Mouse (Mus musculus): Measurements from ENCODE around the gene Ireb2. TPM values are rescaled to one million over a fixed set of nuclear protein-coding genes. Genes with fewer than 3 reads are reported as not detected.
"Not testable (repeated sequence)": the region's sequence is repeated elsewhere in the genome, so short reads cannot be mapped to it uniquely, and the experiment has no call there.

Ireb2 gene
- polyA plus RNA-seq, 1 experiment from 2014 or later: 28.1 TPM

DNA sequence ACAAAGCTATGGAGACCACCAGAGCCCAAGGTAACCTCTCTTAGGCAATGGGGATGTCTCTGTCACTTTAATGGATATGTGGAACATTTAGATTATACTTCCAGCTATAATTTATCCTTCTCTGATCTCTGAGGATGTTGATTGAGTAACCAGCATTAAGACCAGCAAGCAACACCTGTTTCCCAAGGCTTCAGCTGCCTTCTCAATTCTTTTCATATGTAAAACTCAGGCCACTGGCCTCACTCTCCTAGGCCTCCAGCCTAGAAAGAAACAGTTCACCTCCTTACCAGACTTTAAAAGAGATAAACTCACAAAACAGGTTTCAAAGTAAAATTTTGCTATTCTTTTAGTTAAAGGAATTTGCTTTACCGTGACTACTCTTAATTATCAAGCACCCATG is 23.4 kb upstream of the Ireb2 start:
- H3K9ac ChIP-seq (ENCODE audit: low read depth, low read length): no peak overlapping the region
- H3K4me3 ChIP-seq (ENCODE audit: low read length): no peak overlapping the region
- no peaks in the 10 kb centered on the region for H3K9me3 ChIP-seq (ENCODE audit: control insufficient read depth, low read length)
- no peaks in the 10 kb centered on the region for H3K36me3 ChIP-seq (ENCODE audit: control insufficient read depth, insufficient read depth, low read length)
- H3K27ac ChIP-seq (ENCODE audit: low read depth, low read length): no peak overlapping the region
- WGBS: 88% methylated on average over 1 of the region's 1 CpGs
- H3K4me2 ChIP-seq (ENCODE audit: low read length): no peak overlapping the region
- no peak for ATAC-seq
- H3K27me3 ChIP-seq (replicated peaks; ENCODE audit: control insufficient read depth, insufficient read depth, low read length): no peaks in the 10 kb centered on the region
- no peaks in the 10 kb centered on the region for H3K4me1 ChIP-seq (ENCODE audit: control insufficient read depth, insufficient read depth, low read depth, low read length)

DNA sequence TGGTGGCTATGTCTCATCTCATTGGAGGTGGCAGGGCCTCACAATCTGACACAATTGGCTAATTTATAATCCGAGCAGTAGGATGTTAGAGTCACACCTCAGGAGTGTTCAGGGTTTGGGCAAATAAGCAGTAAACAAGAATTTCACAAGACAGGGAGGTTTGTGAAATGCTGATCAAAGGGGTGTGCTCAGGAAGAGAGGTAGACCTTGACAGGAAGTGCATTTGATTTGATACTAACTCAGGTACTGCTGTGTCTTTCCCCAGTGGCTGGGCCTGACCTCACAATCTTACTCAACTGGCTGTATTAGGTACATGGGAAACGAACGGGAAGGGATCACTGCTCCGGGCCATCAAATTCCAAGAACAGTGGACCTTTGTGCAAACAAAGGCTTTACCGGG is 21.3 kb upstream of the Ireb2 start:
- Histone ChIP-seq H3K4me3 (ENCODE audit: low read length) (no peak overlapping the region), H3K4me2 (ENCODE audit: low read length) (no peak overlapping the region), H3K9me3 (ENCODE audit: control insufficient read depth, low read length) (no peaks in the 10 kb centered on the region), H3K36me3 (ENCODE audit: control insufficient read depth, insufficient read depth, low read length) (no peaks in the 10 kb centered on the region), H3K27ac (ENCODE audit: low read depth, low read length) (no peak overlapping the region), H3K27me3 (replicated peaks; ENCODE audit: control insufficient read depth, insufficient read depth, low read length) (no peaks in the 10 kb centered on the region), H3K9ac (ENCODE audit: low read depth, low read length) (no peak overlapping the region), H3K4me1 (ENCODE audit: control insufficient read depth, insufficient read depth, low read depth, low read length) (no peaks in the 10 kb centered on the region)
- ATAC-seq: no peak
- WGBS: 90% methylated on average over 5 of the region's 5 CpGs

DNA sequence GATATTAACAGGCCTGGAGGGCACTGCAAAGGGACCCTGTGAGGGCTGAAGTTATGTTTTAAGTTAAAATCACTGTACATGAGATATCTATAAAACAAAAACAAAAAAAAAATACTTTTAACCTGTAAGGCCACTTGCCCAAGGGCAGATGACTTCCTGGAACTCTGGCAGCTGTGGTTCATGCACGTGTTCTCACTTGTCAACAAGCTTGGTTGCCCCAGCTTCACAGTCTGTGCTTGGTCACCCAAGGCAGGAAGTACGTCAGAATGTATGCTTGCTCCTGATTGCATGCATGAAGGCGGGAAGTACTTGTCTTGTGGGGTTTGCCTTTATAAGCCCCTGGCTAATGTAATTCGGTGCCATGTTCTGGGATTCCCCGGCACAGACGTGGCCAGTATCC is 19.7 kb upstream of the Ireb2 start:
- no peak for ATAC-seq
- WGBS: 79% methylated on average over 6 of the region's 6 CpGs
- no peaks in the 10 kb centered on the region for H3K9me3 ChIP-seq (ENCODE audit: control insufficient read depth, low read length)
- H3K27me3 ChIP-seq (replicated peaks; ENCODE audit: control insufficient read depth, insufficient read depth, low read length): no peaks in the 10 kb centered on the region
- H3K4me2 ChIP-seq (ENCODE audit: low read length): no peak overlapping the region
- no peak overlapping the region for H3K27ac ChIP-seq (ENCODE audit: low read depth, low read length)
- H3K9ac ChIP-seq (ENCODE audit: low read depth, low read length): no peak overlapping the region
- H3K36me3 ChIP-seq (ENCODE audit: control insufficient read depth, insufficient read depth, low read length): no peaks in the 10 kb centered on the region
- H3K4me3 ChIP-seq (ENCODE audit: low read length): no peak overlapping the region
- no peaks in the 10 kb centered on the region for H3K4me1 ChIP-seq (ENCODE audit: control insufficient read depth, insufficient read depth, low read depth, low read length)

DNA sequence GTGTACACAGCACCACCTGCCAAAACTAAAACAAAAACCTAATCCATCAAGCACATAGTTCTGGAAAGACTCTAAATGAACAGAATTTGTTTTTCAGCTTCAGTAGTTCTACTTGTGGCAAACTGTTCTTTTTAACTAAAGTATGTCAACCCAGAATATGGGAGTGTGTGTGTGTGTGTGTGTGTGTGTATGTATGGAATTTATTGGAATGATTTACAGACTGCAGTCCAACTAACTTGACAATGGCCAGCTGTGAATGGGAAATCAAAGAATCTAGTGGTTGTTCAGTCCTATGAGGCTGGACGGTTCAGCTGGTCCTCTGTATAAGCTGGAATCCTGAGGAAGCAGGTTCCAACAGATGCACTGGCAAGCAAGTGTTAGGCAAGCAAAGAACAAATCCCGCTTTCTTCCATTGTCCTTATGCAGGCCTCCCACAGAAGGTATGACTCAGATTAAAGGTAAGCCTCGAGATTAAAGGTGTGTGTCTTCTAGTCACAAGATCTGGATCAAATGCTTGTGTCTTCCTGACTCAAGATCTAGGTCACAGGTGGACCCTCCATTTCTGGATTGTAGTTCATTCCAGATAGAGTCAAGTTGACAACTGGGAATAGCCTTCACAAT is 18.9 kb upstream of the Ireb2 start:
- no peak for ATAC-seq
- Histone ChIP-seq H3K36me3 (ENCODE audit: control insufficient read depth, insufficient read depth, low read length) (no peaks in the 10 kb centered on the region), H3K27me3 (replicated peaks; ENCODE audit: control insufficient read depth, insufficient read depth, low read length) (no peaks in the 10 kb centered on the region), H3K27ac (ENCODE audit: low read depth, low read length) (no peak overlapping the region), H3K9me3 (ENCODE audit: control insufficient read depth, low read length) (no peaks in the 10 kb centered on the region), H3K4me3 (ENCODE audit: low read length) (no peak overlapping the region), H3K4me1 (ENCODE audit: control insufficient read depth, insufficient read depth, low read depth, low read length) (no peaks in the 10 kb centered on the region), H3K4me2 (ENCODE audit: low read length) (no peak overlapping the region), H3K9ac (ENCODE audit: low read depth, low read length) (no peak overlapping the region)
- WGBS: 75% methylated on average over 3 of the region's 3 CpGs

DNA sequence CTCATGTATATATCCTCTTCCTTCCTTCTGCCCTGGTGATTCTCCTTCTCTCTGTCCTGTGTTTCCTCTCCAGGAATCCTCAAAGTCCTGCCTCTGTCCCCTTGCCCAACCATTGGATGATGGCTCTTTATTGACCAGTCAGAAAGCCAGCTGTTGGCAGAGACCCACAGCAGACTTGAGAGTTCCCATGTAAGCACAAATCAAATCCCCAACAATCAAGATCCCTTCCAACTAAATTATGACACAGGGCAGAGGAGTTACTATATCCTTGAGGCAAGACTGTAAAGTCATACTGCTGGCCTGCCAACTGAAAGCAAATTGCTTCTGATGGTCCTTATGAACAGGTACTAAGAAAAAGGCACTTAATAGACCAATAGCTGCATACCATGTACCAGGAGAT is 15.4 kb upstream of the Ireb2 start:
- Histone ChIP-seq H3K27ac (ENCODE audit: low read depth, low read length) (no peak overlapping the region), H3K4me3 (ENCODE audit: low read length) (no peak overlapping the region), H3K27me3 (replicated peaks; ENCODE audit: control insufficient read depth, insufficient read depth, low read length) (no peaks in the 10 kb centered on the region), H3K36me3 (ENCODE audit: control insufficient read depth, insufficient read depth, low read length) (no peaks in the 10 kb centered on the region), H3K9ac (ENCODE audit: low read depth, low read length) (no peak overlapping the region), H3K4me1 (ENCODE audit: control insufficient read depth, insufficient read depth, low read depth, low read length) (no peaks in the 10 kb centered on the region), H3K9me3 (ENCODE audit: control insufficient read depth, low read length) (no peaks in the 10 kb centered on the region), H3K4me2 (ENCODE audit: low read length) (no peak overlapping the region)
- no peak for ATAC-seq

DNA sequence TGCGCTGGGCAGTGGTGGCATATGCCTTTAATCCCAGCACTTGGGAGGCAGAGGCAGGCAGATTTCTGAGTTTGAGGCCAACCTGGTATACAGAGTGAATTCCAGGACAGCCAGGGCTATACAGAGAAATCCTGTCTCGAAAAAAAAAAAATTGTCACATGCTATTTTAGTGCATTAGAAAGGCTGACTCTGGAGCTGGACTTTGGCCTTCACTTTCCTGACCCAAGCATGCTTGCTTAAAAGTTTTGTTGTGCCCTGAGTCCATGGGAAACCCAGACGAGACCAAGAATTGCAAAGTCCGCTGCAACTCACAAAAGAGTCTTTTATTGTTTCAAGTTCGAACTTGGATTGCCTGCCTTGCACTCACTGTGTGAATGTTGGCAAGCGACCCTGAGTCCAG is 10.6 kb upstream of the Ireb2 start:
- not testable (repeated sequence) for H3K27me3 ChIP-seq (replicated peaks; ENCODE audit: control insufficient read depth, insufficient read depth, low read length); H3K9me3 ChIP-seq (ENCODE audit: control insufficient read depth, low read length); H3K4me1 ChIP-seq (ENCODE audit: control insufficient read depth, insufficient read depth, low read depth, low read length); H3K36me3 ChIP-seq (ENCODE audit: control insufficient read depth, insufficient read depth, low read length); ATAC-seq; H3K4me3 ChIP-seq (ENCODE audit: low read length); H3K9ac ChIP-seq (ENCODE audit: low read depth, low read length); H3K27ac ChIP-seq (ENCODE audit: low read depth, low read length); H3K4me2 ChIP-seq (ENCODE audit: low read length)
- WGBS: 68% methylated on average over 6 of the region's 6 CpGs

DNA sequence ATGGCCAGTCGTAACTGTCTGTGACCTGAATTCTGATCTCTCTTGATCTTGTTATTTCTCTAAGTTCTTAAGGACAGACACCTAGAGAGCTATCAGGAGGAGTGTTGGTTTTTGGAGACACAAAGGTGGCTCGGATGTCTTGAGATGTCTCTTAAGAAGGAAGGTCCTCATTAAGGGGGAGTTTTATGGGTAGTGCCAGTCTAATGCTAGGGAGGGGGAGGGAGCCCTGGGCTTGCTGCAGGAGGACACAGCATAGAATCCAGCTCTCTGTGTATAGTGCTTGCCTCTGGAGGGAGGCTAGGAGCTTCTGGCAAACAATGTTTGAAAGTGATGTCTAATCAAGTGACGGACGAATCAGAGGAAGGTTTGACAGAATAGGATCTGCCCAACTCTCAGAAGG is 10.0 kb upstream of the Ireb2 start:
- H3K27ac ChIP-seq (ENCODE audit: low read depth, low read length): no peak overlapping the region
- H3K36me3 ChIP-seq (ENCODE audit: control insufficient read depth, insufficient read depth, low read length): no peaks in the 10 kb centered on the region
- no peak overlapping the region for H3K4me2 ChIP-seq (ENCODE audit: low read length)
- no peaks in the 10 kb centered on the region for H3K9me3 ChIP-seq (ENCODE audit: control insufficient read depth, low read length)
- no peak overlapping the region for H3K9ac ChIP-seq (ENCODE audit: low read depth, low read length)
- no peak for ATAC-seq
- 68% methylated on average over 4 of the region's 4 CpGs for WGBS
- H3K27me3 ChIP-seq (replicated peaks; ENCODE audit: control insufficient read depth, insufficient read depth, low read length): no peaks in the 10 kb centered on the region
- H3K4me3 ChIP-seq (ENCODE audit: low read length): no peak overlapping the region
- H3K4me1 ChIP-seq (ENCODE audit: control insufficient read depth, insufficient read depth, low read depth, low read length): no peaks in the 10 kb centered on the region

DNA sequence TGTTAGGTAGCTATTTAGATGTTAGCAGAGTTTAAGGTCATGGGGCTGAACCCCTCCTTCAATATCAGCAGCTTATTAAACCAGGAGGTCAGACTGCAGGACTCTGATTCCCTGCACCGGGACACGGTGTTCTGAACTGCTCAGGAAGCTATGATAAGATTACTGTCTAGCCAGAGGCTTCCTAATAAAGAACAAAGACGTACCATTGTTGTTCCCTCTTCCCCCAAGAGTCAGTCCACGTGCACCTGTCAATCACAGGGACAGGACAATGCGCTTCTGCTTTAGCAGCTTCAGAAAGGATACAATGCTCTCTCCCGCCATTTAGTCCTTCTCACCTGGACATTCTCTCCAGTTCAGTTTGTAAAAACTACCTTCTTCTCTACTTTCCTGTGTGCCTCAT is 8.0 kb upstream of the Ireb2 start:
- WGBS: 24% methylated on average over 6 of the region's 6 CpGs
- no peak overlapping the region for H3K9ac ChIP-seq (ENCODE audit: low read depth, low read length)
- no peak for ATAC-seq

DNA sequence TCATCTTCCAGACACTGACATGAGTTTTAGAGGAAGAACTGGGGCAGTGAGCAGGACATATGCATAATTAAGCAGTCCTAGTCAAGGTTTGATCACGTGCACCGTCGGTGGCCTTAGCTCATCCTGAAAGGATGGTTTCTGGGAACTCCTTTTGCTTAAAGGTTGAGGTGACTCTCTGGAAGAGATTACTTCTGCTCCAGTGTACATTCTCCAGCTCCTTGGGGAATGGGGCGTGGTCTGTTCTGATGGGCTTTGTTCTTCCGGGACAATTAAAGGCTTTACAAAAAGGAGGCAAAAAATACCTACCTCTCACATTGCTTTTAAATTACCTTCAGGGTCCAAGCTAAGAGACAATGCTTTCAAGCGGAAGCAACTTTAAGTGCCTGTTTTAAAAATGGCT is 7.5 kb upstream of the Ireb2 start:
- H3K27me3 ChIP-seq (replicated peaks; ENCODE audit: control insufficient read depth, insufficient read depth, low read length): no peaks in the 10 kb centered on the region
- no peak overlapping the region for H3K4me3 ChIP-seq (ENCODE audit: low read length)
- no peaks in the 10 kb centered on the region for H3K4me1 ChIP-seq (ENCODE audit: control insufficient read depth, insufficient read depth, low read depth, low read length)
- no peak overlapping the region for H3K9ac ChIP-seq (ENCODE audit: low read depth, low read length)
- 73% methylated on average over 6 of the region's 6 CpGs for WGBS
- H3K9me3 ChIP-seq (ENCODE audit: control insufficient read depth, low read length): no peaks in the 10 kb centered on the region
- no peak overlapping the region for H3K4me2 ChIP-seq (ENCODE audit: low read length)
- ATAC-seq: no peak
- H3K27ac ChIP-seq (ENCODE audit: low read depth, low read length): no peak overlapping the region
- no peaks in the 10 kb centered on the region for H3K36me3 ChIP-seq (ENCODE audit: control insufficient read depth, insufficient read depth, low read length)

More for the DNA sequence above, 8.0 kb upstream of the Ireb2 start:
- Histone ChIP-seq H3K36me3 (ENCODE audit: control insufficient read depth, insufficient read depth, low read length) (no peaks in the 10 kb centered on the region), H3K4me3 (ENCODE audit: low read length) (no peak overlapping the region), H3K27ac (ENCODE audit: low read depth, low read length) (no peak overlapping the region), H3K27me3 (replicated peaks; ENCODE audit: control insufficient read depth, insufficient read depth, low read length) (no peaks in the 10 kb centered on the region), H3K4me1 (ENCODE audit: control insufficient read depth, insufficient read depth, low read depth, low read length) (no peaks in the 10 kb centered on the region), H3K4me2 (ENCODE audit: low read length) (no peak overlapping the region), H3K9me3 (ENCODE audit: control insufficient read depth, low read length) (no peaks in the 10 kb centered on the region)

DNA sequence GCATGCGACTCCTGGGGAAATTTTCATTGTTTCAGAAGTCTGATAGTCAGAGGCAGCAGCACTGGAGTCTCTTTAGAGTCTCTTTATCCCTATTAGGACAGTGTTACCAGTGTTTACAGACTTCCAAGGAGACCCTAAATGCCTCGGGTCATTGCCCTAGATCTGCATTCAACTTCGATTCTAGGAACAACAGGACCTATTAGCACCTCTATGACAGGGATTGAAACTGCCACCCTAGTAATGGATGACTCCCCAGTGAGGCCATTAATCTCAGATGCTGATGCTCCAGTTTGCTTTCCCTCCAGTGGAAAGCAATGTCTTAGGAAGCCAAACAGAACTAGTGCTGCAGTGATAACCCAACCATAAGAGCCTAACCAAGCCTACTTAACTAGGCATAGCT is 6.1 kb upstream of the Ireb2 start:
- no peak overlapping the region for H3K4me2 ChIP-seq (ENCODE audit: low read length)
- no peaks in the 10 kb centered on the region for H3K4me1 ChIP-seq (ENCODE audit: control insufficient read depth, insufficient read depth, low read depth, low read length)
- H3K27me3 ChIP-seq (replicated peaks; ENCODE audit: control insufficient read depth, insufficient read depth, low read length): no peaks in the 10 kb centered on the region
- no peak for ATAC-seq
- H3K4me3 ChIP-seq (ENCODE audit: low read length): no peak overlapping the region
- H3K9ac ChIP-seq (ENCODE audit: low read depth, low read length): no peak overlapping the region
- WGBS: 22% methylated on average over 3 of the region's 3 CpGs
- no peaks in the 10 kb centered on the region for H3K9me3 ChIP-seq (ENCODE audit: control insufficient read depth, low read length)
- H3K27ac ChIP-seq (ENCODE audit: low read depth, low read length): no peak overlapping the region
- H3K36me3 ChIP-seq (ENCODE audit: control insufficient read depth, insufficient read depth, low read length): no peaks in the 10 kb centered on the region

All from hindbrain, embryonic 16.5 days (tissue).